Mouse (Mus musculus) ES-Bruce4 (cell line): ENCODE measurements around the gene Sec24d. TPM values are rescaled to one million over a fixed set of nuclear protein-coding genes. Genes with fewer than 3 reads are reported as not detected.
"Not testable (repeated sequence)": the region's sequence is repeated elsewhere in the genome, so short reads cannot be mapped to it uniquely, and the experiment has no call there.

Experiments
- H3K27ac ChIP-seq: 2 replicates; pipeline ENCODE4 v1.5.1; 2012; ENCODE audit warnings: low read length, inconsistent platforms; ENCODE audit not compliant: insufficient read depth
- H3K27me3 ChIP-seq: 2 replicates; pipeline ENCODE4 v1.6.1; 2012; ENCODE audit warnings: mild to moderate bottlenecking, low read length, inconsistent platforms; ENCODE audit not compliant: control insufficient read depth, poor library complexity, insufficient read depth, severe bottlenecking
- H3K36me3 ChIP-seq: 2 replicates; pipeline ENCODE4 v1.6.1; 2012; ENCODE audit warnings: inconsistent platforms, mild to moderate bottlenecking, low read length, moderate library complexity; ENCODE audit not compliant: control insufficient read depth, poor library complexity, insufficient read depth, severe bottlenecking
- H3K4me1 ChIP-seq: one replicate; pipeline ENCODE4 v1.8.1; 2011; ENCODE audit warnings: low read length; ENCODE audit not compliant: control insufficient read depth, insufficient read depth
- H3K4me3 ChIP-seq: 2 replicates; pipeline ENCODE4 v1.5.1; 2011; ENCODE audit warnings: low read depth, mild to moderate bottlenecking, low read length
- H3K9ac ChIP-seq: 2 replicates; pipeline ENCODE4 v1.6.1; 2012; ENCODE audit warnings: low read depth, mild to moderate bottlenecking, inconsistent platforms; ENCODE audit not compliant: poor library complexity, severe bottlenecking
- H3K9me3 ChIP-seq: replicated peaks from 2 replicates; pipeline ENCODE4 v1.6.1; 2012; ENCODE audit warnings: mild to moderate bottlenecking, low read length, inconsistent platforms; ENCODE audit not compliant: control insufficient read depth, poor library complexity, insufficient read depth, severe bottlenecking
- CTCF ChIP-seq: IDR thresholded peaks from one replicate; pipeline ENCODE4 v1.8.1; 2011; ENCODE audit warnings: low read depth, low read length
- EP300 ChIP-seq: IDR thresholded peaks from 2 replicates; pipeline ENCODE4 v1.6.1; 2011; ENCODE audit warnings: low read depth, low read length; ENCODE audit not compliant: insufficient read depth
- POLR2A ChIP-seq: IDR thresholded peaks from one replicate; pipeline ENCODE4 v1.8.1; 2011; ENCODE audit warnings: low read length; ENCODE audit not compliant: insufficient read depth
- polyA plus RNA-seq: library from polyadenylated mRNA; stranded (reverse); fragments of >200 nt; gene quantifications from 2 replicates; pipeline ENCODE4 v1.2.4, GENCODE M21; 2011; ENCODE audit warnings: low read depth; ENCODE audit not compliant: missing spikeins, insufficient read depth, insufficient read length

Sec24d gene
- polyA plus RNA-seq, 1 experiment, result 26.6 TPM

GRCm38 (mm10) chr3:123385486-123386156, 118.4 kb downstream of the Sec24d start, which contains the start of gene Mettl14:
Gene Mettl14, minus strand, starts transcription at chr3:123386108.
- Histone ChIP-seq H3K9me3 (no peaks in the 10 kb centered on the region), H3K27ac (peak within 1 kb of the TSS; percentile 7; the same call in 1 of the 2 replicates), H3K36me3 (peaks cover 4% of the 10 kb centered on the region), H3K27me3 (no peaks in the 10 kb centered on the region), H3K4me1 (no peaks in the 10 kb centered on the region), H3K4me3 (peak within 1 kb of the TSS; percentile 95), H3K9ac (peak within 1 kb of the TSS; percentile 87)
- TF ChIP-seq CTCF, result no peak
- no peak for TF ChIP-seq EP300
- peak; percentile 35 for TF ChIP-seq POLR2A

- not testable (repeated sequence) for H3K27me3 ChIP-seq, H3K9me3 ChIP-seq, H3K27ac ChIP-seq, H3K4me1 ChIP-seq, H3K36me3 ChIP-seq
- Histone ChIP-seq H3K4me3 (peak overlapping the region; percentile 95), H3K9ac (peak overlapping the region; percentile 87)
Measured at GRCm38 (mm10) chr3:123386157-123386780, 119.0 kb downstream of the Sec24d start.

- H3K4me1 ChIP-seq, result no peaks in the 10 kb centered on the region
Measured at GRCm38 (mm10) chr3:123391180-123391579, 123.9 kb downstream of the Sec24d start.

GRCm38 (mm10) chr3:123395611-123396010, 128.4 kb downstream of the Sec24d start:
- TF ChIP-seq CTCF, result no peak
- no peak for TF ChIP-seq POLR2A
- TF ChIP-seq EP300, result no peak

More at GRCm38 (mm10) chr3:123391180-123391579, 123.9 kb downstream of the Sec24d start:
- Histone ChIP-seq H3K4me3 (no peak overlapping the region), H3K9me3 (no peaks in the 10 kb centered on the region), H3K27me3 (no peaks in the 10 kb centered on the region), H3K9ac (no peak overlapping the region), H3K27ac (no peak overlapping the region), H3K36me3 (no peaks in the 10 kb centered on the region)
- TF ChIP-seq EP300, result no peak
- TF ChIP-seq CTCF, result no peak
- TF ChIP-seq POLR2A, result no peak

GRCm38 (mm10) chr3:123397562-123398481, 130.6 kb downstream of the Sec24d start:
- no peaks in the 10 kb centered on the region for H3K9me3 ChIP-seq
- H3K4me1 ChIP-seq, result no peaks in the 10 kb centered on the region
- no peak overlapping the region for H3K27ac ChIP-seq
- no peak overlapping the region for H3K9ac ChIP-seq
- H3K4me3 ChIP-seq, result no peak overlapping the region
- no peaks in the 10 kb centered on the region for H3K27me3 ChIP-seq
- no peak for TF ChIP-seq POLR2A
- no peak for TF ChIP-seq EP300
- no peak for TF ChIP-seq CTCF
- H3K36me3 ChIP-seq, result no peaks in the 10 kb centered on the region

More at GRCm38 (mm10) chr3:123395611-123396010, 128.4 kb downstream of the Sec24d start:
- Histone ChIP-seq H3K9me3 (no peaks in the 10 kb centered on the region), H3K36me3 (no peaks in the 10 kb centered on the region), H3K27ac (no peak overlapping the region), H3K4me3 (no peak overlapping the region), H3K4me1 (no peaks in the 10 kb centered on the region), H3K27me3 (no peaks in the 10 kb centered on the region), H3K9ac (no peak overlapping the region)
